Mouse (Mus musculus): ENCODE measurements at regions not wholly inside any gene's neighbourhood (a gene's known extent, or its start where the extent isn't known, plus 50 kb on each side); places are given as distances from the start of the nearest gene placed in this dataset.

DNA sequence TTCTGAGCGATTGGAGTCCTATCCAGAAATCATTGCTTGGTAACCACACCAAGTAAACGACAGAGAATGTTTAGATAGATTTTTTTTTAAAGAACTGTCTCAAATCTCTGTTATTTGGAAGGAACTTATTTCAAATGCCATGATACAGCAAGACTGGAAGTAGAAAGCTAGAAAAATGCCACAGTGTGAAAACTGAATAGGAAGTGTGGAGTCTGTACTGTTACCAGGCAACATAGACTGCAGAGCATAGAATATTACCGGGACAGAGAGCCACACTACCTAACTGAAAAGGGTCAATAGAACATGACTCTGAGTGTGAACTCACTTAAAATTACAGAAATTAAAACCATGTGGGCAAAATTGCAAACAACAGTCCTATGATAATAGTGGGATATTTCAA lies 52.4 kb upstream of the Adcy1 start:
- H3K27ac ChIP-seq = no peak overlapping the region
- TF ChIP-seq CTCF (IDR thresholded peaks at IDR 0.05) = no peak
- DNase-seq (ENCODE audit: extremely low spot score in 1 of 2, low spot score in 2 of 2) = no peak
- no peak overlapping the region for H3K4me3 ChIP-seq
- intact Hi-C loops (cut with DNase I) = no loop called here

DNA sequence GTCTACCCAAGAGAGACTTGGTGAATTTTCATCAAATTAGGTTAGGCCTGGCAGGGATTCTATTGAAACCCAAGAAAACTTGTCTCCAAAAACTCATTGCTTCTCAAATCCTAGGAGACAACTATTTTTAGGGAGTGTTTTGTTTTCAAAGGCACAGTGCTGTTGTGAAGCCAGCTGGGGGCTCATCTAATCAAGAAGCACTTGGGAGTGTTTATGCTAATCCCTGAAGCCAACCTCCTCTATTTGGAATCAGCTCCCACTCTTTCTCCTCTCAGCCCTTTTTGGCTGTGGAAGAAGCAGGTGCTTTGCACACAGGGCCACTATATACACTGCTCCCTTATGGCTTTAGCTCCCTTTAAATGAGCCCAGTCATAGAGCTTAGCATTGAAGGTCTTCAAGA lies 64.0 kb upstream of the Adcy1 start:
- intact Hi-C loops (cut with DNase I) = no loop called here
- no peak for DNase-seq (ENCODE audit: extremely low spot score in 1 of 2, low spot score in 2 of 2)
- no peak overlapping the region for H3K4me3 ChIP-seq
- no peak for TF ChIP-seq CTCF (IDR thresholded peaks at IDR 0.05)
- no peak overlapping the region for H3K27ac ChIP-seq

GRCm38 (mm10) chr11:6998810-6999209 lies 64.5 kb upstream of the Adcy1 start:
- intact Hi-C loops (cut with DNase I) = no loop called here
- no peak for TF ChIP-seq CTCF (IDR thresholded peaks at IDR 0.05)
- no peak overlapping the region for H3K27ac ChIP-seq
- no peak for DNase-seq (ENCODE audit: extremely low spot score in 1 of 2, low spot score in 2 of 2)
- H3K4me3 ChIP-seq = no peak overlapping the region

DNA sequence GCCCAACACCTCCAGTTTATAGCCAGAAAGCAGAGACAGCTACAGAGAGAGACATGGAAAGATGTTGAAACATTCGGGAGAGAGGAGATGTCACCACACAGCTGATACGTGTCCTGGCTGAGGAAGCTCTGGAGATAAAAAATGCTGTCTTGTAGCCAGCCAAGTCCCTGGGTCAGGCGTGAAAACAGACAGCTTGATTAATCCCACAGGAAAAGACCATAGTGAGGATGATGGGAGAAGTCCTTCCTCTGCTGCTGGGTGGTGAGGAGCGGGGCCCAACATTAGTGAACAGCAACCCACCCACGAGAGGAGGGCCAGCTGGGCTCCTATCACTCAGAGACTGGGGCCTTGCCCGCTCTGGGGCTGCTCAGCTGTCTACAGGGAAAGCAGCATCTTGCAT lies 65.8 kb upstream of the Adcy1 start:
- DNase-seq (ENCODE audit: extremely low spot score in 1 of 2, low spot score in 2 of 2) = no peak
- intact Hi-C loops (cut with DNase I) = no loop called here
- no peak overlapping the region for H3K4me3 ChIP-seq
- no peak for TF ChIP-seq CTCF (IDR thresholded peaks at IDR 0.05)
- no peak overlapping the region for H3K27ac ChIP-seq

DNA sequence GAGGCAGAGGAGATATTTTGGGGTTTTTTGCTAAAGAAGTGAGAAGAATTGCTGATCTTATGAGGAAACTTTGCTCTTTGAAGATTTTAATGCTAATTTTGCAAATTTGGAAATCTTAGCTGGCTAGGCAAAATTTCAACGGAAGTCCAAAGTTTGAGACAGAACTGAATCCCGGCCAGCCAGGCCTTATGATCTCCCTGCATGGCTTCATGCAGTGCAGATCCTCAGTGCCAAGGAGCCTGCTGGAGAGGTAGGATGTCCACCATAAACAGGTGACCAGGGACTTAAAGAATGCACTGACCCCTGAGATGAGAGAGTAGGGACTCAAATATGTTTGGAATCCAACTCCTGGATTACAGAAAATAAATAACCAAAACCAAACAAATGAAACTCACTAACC lies 69.6 kb upstream of the Adcy1 start:
- TF ChIP-seq CTCF (IDR thresholded peaks at IDR 0.05) = no peak
- no peak for DNase-seq (ENCODE audit: extremely low spot score in 1 of 2, low spot score in 2 of 2)
- Histone ChIP-seq H3K27ac (no peak overlapping the region), H3K4me3 (no peak overlapping the region)
- intact Hi-C loops (cut with DNase I) = no loop called here

- TF ChIP-seq CTCF (IDR thresholded peaks at IDR 0.05) = no peak
- H3K4me3 ChIP-seq = no peak overlapping the region
- DNase-seq (ENCODE audit: extremely low spot score in 1 of 2, low spot score in 2 of 2) = no peak
- no peak overlapping the region for H3K27ac ChIP-seq
- intact Hi-C loops (cut with DNase I) = no loop called here
Observed at GRCm38 (mm10) chr11:6991626-6992025, 71.7 kb upstream of the Adcy1 start.

DNA sequence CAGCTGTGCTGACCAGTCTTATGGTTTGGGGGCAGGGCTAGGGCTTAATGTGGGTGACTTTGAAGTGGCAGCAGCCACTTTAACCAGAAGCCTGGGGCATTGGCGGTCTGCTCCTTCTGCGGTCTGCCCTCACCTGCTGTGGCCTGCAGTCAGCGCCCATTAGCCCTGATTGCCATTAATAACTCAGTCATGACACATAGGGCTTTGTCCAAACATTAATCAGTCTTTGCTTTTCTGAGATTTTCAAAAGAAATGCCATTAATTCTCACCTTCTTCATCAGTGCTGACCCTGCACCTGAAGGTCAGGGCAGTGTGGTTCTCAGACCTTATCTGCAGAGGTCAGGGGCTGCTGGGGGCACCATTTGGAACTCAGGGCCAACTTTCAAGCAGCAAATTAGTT lies 72.6 kb upstream of the Adcy1 start:
- no peak for TF ChIP-seq CTCF (IDR thresholded peaks at IDR 0.05)
- intact Hi-C loops (cut with DNase I) = no loop called here
- no peak overlapping the region for H3K4me3 ChIP-seq
- H3K27ac ChIP-seq = no peak overlapping the region
- no peak for DNase-seq (ENCODE audit: extremely low spot score in 1 of 2, low spot score in 2 of 2)

- DNase-seq (ENCODE audit: extremely low spot score in 1 of 2, low spot score in 2 of 2) = no peak
- intact Hi-C loops (cut with DNase I) = no loop called here
- H3K27ac ChIP-seq = no peak overlapping the region
- TF ChIP-seq CTCF (IDR thresholded peaks at IDR 0.05) = no peak
- H3K4me3 ChIP-seq = no peak overlapping the region
Observed at GRCm38 (mm10) chr11:6988884-6989824, 74.1 kb upstream of the Adcy1 start.

GRCm38 (mm10) chr11:6987995-6988394 lies 75.3 kb upstream of the Adcy1 start:
- TF ChIP-seq CTCF (IDR thresholded peaks at IDR 0.05) = no peak
- Histone ChIP-seq H3K4me3 (no peak overlapping the region), H3K27ac (no peak overlapping the region)
- intact Hi-C loops (cut with DNase I) = no loop called here
- DNase-seq (ENCODE audit: extremely low spot score in 1 of 2, low spot score in 2 of 2) = no peak

- TF ChIP-seq CTCF (IDR thresholded peaks at IDR 0.05) = no peak
- intact Hi-C loops (cut with DNase I) = no loop called here
- H3K27ac ChIP-seq = no peak overlapping the region
Observed at GRCm38 (mm10) chr11:6987105-6987504, 76.2 kb upstream of the Adcy1 start.

DNA sequence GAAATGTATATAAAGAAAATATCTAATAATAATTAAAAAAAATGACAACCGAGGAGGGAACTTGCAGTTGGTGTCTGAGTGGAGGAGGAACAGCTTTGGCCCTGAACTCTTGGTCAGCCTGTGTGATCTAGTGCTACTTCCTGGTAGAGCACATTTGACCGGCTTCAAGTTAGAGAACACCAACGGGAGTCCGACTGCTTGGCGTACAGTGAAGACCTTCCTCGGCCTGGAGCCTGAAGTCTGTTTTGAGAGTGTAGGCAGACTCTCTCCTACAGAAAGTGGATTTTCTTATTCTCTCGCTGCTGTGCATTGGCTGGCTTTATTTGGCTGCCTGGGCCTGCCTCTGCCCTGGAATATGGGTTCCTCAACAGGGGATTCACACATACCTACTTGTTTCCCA lies 81.2 kb upstream of the Adcy1 start:
- Histone ChIP-seq H3K4me3 (no peak overlapping the region), H3K27ac (no peak overlapping the region)
- TF ChIP-seq CTCF (IDR thresholded peaks at IDR 0.05) = no peak
- intact Hi-C loops (cut with DNase I) = no loop called here
- DNase-seq (ENCODE audit: extremely low spot score in 1 of 2, low spot score in 2 of 2) = no peak

More at GRCm38 (mm10) chr11:6987105-6987504, 76.2 kb upstream of the Adcy1 start:
- no peak overlapping the region for H3K4me3 ChIP-seq
- DNase-seq (ENCODE audit: extremely low spot score in 1 of 2, low spot score in 2 of 2) = no peak

DNA sequence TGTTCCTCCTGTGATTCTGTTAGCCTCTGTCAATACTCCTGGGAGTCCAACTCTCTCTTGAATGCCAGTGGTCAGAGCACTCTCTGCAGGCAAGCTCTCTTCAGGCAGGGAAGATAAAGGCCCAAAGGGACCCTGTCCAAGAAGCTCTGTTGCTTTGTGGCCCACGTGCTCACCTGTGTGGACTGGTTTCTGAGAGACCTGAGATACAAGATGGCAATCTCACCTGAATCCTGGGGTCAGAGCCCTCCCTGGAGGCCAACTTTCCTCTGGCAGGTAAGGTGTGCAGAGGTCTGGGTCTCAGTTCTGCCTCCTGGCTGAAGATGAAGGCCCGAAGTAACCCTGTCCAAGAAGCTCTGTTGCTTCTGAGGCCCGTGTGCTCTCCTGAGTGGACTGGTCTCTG lies 83.6 kb upstream of the Adcy1 start:
- no peak for TF ChIP-seq CTCF (IDR thresholded peaks at IDR 0.05)
- Histone ChIP-seq H3K27ac (no peak overlapping the region), H3K4me3 (no peak overlapping the region)
- intact Hi-C loops (cut with DNase I) = no loop called here
- DNase-seq (ENCODE audit: extremely low spot score in 1 of 2, low spot score in 2 of 2) = no peak

DNA sequence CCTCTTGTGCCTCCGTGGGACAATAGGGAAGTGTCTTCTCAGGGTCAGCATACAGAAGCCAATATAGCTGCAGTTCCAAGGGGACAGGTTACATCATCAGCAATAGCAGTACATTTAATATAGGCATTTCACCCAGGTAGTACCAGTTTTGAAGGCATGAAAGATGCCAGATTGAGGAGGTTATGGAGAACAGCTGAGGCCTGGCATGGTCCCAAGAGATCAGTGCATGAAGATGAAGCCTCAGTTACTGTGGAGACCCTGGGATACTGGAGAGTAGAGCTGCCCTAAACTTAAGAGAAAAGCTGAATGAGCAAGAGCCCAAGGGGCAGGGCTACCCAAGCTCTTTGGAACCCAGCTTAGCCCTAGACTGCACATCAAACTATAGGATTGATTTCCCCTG lies 94.1 kb upstream of the Adcy1 start:
- Histone ChIP-seq H3K4me3 (no peak overlapping the region), H3K27ac (no peak overlapping the region)
- no peak for TF ChIP-seq CTCF (IDR thresholded peaks at IDR 0.05)
- no peak for DNase-seq (ENCODE audit: extremely low spot score in 1 of 2, low spot score in 2 of 2)
- intact Hi-C loops (cut with DNase I) = loop anchor here (5.0 kb wide), 1 partner anchor 88 kb away; no protein-coding TSS in a partner anchor

All from left cerebral cortex, adult 2 months (tissue).